Mouse (Mus musculus) ovary, adult 10 weeks (tissue): ENCODE data around the gene Zfyve28. TPM values are rescaled to one million over a fixed set of nuclear protein-coding genes. Genes with fewer than 3 reads are reported as not detected.

Experiments
- polyA plus RNA-seq: library from polyadenylated mRNA; stranded (reverse); fragments of 350-450 nt; fragmentation: Illumina TruSeq; extraction: RNeasy Lipid Tissue Mini Kit (QIAGEN cat#74804); gene quantifications from one replicate; pipeline ENCODE4 v1.2.3, GENCODE M21; 2014

Zfyve28 gene
- not detected for polyA plus RNA-seq

DNA sequence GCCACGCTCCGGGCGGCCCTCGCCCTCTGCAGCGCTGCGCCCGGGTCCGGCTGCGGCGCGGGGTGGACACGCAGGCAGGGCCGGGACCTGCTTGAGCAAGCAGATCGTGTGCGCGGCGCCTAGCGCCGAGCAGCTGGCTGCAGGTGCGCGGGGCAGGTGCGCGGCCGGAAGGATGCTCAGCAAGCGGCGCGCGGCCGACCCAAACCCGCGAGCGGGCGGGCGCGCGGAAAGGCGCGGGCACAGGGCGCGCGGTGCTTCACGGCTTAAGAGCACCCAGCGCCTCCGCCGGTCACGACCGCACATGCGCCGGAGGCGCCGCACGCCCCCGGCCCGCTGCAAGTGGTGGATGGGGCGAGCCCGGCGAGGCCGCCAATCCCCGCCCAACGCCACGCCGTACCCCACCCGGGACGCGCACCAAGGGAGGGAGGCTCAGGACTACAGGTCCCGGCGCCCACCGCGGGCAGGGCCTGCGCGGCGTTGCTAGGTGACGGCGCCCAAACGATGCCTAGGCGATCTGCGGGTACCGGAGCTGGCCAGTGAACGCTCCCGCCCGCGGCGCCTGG, at the start of gene Zfyve28, which contains the start of gene Cfap99:
Gene Zfyve28 (minus strand): TSS at position 296 of the 563 bp plus-strand sequence.
Gene Cfap99 (plus strand): TSS at position 447 of the 563 bp plus-strand sequence.

DNA sequence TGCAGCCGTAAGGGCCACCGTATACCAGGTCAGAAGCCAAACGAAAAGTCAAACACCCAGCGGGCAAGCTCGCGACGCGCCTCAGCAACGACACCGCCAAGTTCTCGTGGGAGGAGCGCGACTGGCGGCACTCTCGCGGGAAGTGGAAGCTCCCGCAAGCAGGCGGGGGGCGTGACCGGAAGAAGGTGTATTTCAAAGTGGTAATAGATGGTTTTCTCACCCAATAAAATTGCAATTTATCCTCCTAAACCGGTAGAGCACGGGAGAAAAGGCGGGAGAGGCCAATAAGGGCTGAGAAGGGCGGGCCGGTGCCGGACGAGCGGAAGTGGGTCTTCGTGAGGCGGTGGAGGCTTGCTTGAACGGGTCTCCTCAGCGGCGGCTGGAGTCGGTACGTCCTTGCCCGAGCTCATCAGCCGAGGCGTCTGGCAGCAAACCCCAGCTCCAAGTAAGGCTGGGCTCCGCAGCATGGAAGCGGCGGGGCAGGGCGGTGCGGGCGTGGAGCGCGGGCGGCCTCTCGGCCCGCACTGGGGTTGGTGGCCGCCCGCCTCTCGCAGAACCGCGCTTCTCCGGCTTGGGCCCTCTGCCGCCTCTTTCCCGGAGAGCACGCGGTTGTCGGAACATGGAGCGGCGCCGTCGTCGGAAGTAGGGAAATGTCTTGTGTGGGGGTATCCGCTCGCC, 48.0 kb upstream of the Zfyve28 start, which contains the start of gene Rnf4:
Gene Rnf4 (plus strand): TSS at position 193 of the 678 bp plus-strand sequence.

DNA sequence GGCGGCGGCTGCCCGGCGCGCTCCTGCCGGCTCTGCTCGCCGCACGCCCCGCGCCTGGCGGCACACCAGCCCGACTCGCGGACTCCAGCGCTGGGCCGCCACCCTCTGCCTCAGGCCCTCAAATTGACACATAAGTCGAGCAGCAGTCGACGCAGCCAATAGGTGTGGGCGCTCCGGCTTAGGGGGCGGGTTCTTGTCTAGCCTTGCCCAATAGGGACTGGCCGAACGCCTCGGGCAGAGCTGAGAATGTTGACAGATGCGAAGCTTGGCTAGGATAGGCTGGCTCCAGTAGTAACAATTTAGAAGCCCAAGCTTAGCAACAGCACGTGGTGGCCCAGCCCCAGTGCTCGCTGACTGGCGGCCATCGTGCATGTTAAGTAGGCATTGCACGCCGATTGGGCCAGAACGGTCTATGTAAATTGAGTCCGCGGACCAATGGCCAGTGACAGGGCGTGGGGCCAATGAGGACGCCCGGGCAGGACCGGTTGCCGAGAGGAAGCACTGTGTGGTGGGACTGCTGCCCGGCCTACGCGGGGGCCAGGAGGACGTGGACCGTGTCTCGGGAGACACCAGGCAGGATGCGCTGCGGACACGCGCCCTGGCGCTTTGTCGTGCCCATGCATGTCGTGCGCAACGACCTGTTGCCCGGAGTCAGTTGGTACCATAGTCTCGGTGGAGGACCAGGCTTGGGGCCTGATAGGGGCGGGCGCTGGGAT, 100.5 kb downstream of the Zfyve28 start, which contains the start of gene Mxd4:
Gene Mxd4 (minus strand): TSS at position 120 of the 716 bp plus-strand sequence.

DNA sequence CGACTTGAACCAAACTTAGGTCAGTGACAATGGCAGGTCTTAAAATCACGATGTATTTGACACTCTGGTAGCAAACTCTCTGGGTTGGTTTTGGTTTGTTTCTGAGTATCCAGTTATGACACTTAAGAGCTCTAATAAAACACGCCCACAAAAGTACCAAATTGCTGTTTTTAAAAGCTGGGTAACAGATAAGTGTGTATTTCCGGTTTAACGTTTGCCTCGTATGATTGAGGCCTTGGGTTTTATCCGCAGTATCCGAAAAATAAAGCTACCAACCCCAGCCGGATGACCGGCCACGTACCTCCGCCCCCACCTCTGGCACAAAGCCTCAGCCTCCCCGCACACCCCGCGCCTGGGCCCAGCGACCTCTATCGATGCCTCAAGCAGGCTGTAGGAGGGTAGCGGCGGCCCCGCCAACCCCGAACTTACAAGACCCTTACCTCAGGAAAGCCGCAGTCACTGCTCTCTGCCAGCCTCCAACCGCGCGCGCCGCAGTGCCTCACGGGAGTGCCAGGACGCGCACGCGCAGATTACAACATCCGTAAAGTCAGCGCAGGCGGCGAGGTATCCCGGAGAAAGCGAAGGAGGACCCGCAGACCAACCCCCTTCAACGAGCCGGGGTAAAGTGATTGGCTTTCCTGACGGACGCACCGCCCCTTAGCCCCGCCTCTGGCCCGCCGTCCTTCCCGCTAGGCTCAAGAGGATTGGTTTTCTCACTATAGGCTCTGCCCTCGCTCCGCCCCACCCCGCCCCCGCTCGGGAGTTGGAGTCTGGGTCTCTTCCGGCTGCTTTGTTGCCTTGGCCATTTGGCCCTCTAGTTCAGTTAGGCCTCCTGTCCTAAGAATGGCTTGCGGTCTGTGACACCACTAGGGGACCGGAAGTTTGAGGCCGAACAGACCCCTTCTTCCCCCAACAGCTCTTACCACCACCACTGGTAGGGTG, 119.0 kb downstream of the Zfyve28 start, which contains the start of the genes Poln and Haus3:
Gene Poln (minus strand): TSS at position 499 of the 942 bp plus-strand sequence.
Gene Haus3 (minus strand): TSS at position 578 of the 942 bp plus-strand sequence.

Other genes with a start within 250 kb of the Zfyve28 start
- gene Poln, start 119.0 kb downstream of the Zfyve28 start, polyA plus RNA-seq, result 1.0 TPM
- 117 TPM for gene Haus3, start 118.9 kb downstream of the Zfyve28 start, polyA plus RNA-seq
- gene Mxd4, start 100.7 kb downstream of the Zfyve28 start, polyA plus RNA-seq, result 12.6 TPM
- gene Cfap99, start 151 bp upstream of the Zfyve28 start, polyA plus RNA-seq, result not detected
- 132 TPM for gene Rnf4, start 47.8 kb upstream of the Zfyve28 start, polyA plus RNA-seq
- 34.0 TPM for gene Fam193a, start 81.5 kb upstream of the Zfyve28 start, polyA plus RNA-seq
- gene Tnip2, start 225.5 kb upstream of the Zfyve28 start, polyA plus RNA-seq, result 6.5 TPM
- 1.4 TPM for gene Sh3bp2, start 237.4 kb upstream of the Zfyve28 start, polyA plus RNA-seq